Mouse (Mus musculus) MEL (cell line): ENCODE results near the gene Bscl2.

Experiments
- CHD2 ChIP-seq: IDR thresholded peaks from 2 replicates; pipeline ENCODE4 v1.6.1; 2011; ENCODE audit warnings: low read length, improper control_type of control experiment
- CTCF ChIP-seq, 3 experiments: IDR thresholded peaks in 2 of 3; conservative IDR thresholded peaks in 1 of 3; 2 replicates each; pipeline ENCODE4 v1.5.1; 2011 to 2012; ENCODE audit warnings: low read length in 3 of 3, low read depth in 2 of 3, mild to moderate bottlenecking in 2 of 3, improper control_type of control experiment in 1 of 3, inconsistent platforms in 1 of 3, mixed read lengths in 1 of 3, moderate library complexity in 1 of 3; ENCODE audit not compliant: control insufficient read depth in 1 of 3, insufficient read depth in 1 of 3, poor library complexity in 1 of 3, severe bottlenecking in 1 of 3
- E2F4 ChIP-seq: IDR thresholded peaks from 2 replicates; pipeline ENCODE4 v1.6.1; 2011; ENCODE audit warnings: low read depth, low read length, improper control_type of control experiment, borderline replicate concordance
- EP300 ChIP-seq, 2 experiments: IDR thresholded peaks; 2 replicates each; pipeline ENCODE4 v1.6.1; 2011; ENCODE audit warnings: improper control_type of control experiment in 2 of 2, low read length in 2 of 2, low read depth in 1 of 2, mild to moderate bottlenecking in 1 of 2
- GATA1 ChIP-seq: IDR thresholded peaks from 2 replicates; pipeline ENCODE4 v1.6.1; 2011; ENCODE audit warnings: low read depth, low read length, improper control_type of control experiment
- HCFC1 ChIP-seq: IDR thresholded peaks from 2 replicates; pipeline ENCODE4 v1.6.1; 2012; ENCODE audit warnings: low read depth, mild to moderate bottlenecking, inconsistent platforms, low read length, improper control_type of control experiment, moderate library complexity
- MAFK ChIP-seq: IDR thresholded peaks from 2 replicates; pipeline ENCODE4 v1.6.1; 2011; ENCODE audit warnings: low read depth, mild to moderate bottlenecking, low read length, improper control_type of control experiment, borderline replicate concordance
- NRF1 ChIP-seq: IDR thresholded peaks from 2 replicates; pipeline ENCODE4 v1.6.1; 2014; ENCODE audit warnings: low read depth, mild to moderate bottlenecking, inconsistent platforms, low read length, improper control_type of control experiment, moderate library complexity; ENCODE audit not compliant: poor library complexity, insufficient read depth, severe bottlenecking
- POLR2A ChIP-seq, 2 experiments: IDR thresholded peaks; 2 replicates each; pipeline ENCODE4 v1.6.1; 2011 to 2012; ENCODE audit warnings: low read length in 2 of 2, mild to moderate bottlenecking in 2 of 2, control low read depth in 1 of 2, improper control_type of control experiment in 1 of 2, low read depth in 1 of 2, moderate library complexity in 1 of 2; ENCODE audit not compliant: control insufficient read depth in 1 of 2, insufficient read depth in 1 of 2, poor library complexity in 1 of 2
- TAL1 ChIP-seq: IDR thresholded peaks from 2 replicates; pipeline ENCODE4 v1.6.1; 2012; ENCODE audit warnings: mild to moderate bottlenecking, inconsistent platforms, low read length, moderate library complexity, mixed read lengths
- UBTF ChIP-seq: IDR thresholded peaks from 2 replicates; pipeline ENCODE4 v1.6.1; 2012; ENCODE audit warnings: low read depth, mild to moderate bottlenecking, inconsistent platforms, low read length, improper control_type of control experiment, moderate library complexity, borderline replicate concordance; ENCODE audit not compliant: insufficient read depth
- USF1 ChIP-seq: IDR thresholded peaks from 2 replicates; pipeline ENCODE4 v1.6.1; 2014; ENCODE audit warnings: low read depth, mild to moderate bottlenecking, inconsistent platforms, low read length, improper control_type of control experiment, moderate library complexity
- ZC3H11A ChIP-seq: IDR thresholded peaks from 2 replicates; pipeline ENCODE4 v1.6.1; 2012; ENCODE audit warnings: low read depth, mild to moderate bottlenecking, inconsistent platforms, low read length, improper control_type of control experiment

DNA sequence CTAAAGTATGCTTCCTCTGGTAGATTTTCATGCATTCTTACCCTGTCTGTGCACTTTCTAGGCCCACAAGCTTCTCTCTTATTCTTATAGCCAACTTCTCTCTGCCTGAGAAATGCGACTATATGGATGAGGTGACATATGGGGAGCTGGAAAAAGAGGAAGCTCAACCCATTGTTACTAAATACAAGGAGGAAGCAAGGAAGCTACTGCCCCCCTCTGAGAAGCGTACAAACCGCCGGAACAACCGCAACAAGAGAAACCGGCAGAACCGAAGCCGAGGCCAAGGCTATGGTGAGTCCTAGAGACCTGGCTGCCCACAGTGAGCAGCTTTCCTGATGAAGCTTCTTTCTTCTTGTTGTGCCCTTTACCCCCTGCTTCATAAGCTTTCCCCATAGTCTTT lies 7.6 kb upstream of the Bscl2 start, which contains the start of gene AC129217.1:
- no peak for TF ChIP-seq MAFK
- no peak for TF ChIP-seq GATA1
- no peak for TF ChIP-seq ZC3H11A
- TF ChIP-seq HCFC1 = no peak
- TF ChIP-seq POLR2A (IDR thresholded peaks at IDR 0.05; ENCODE audit: control insufficient read depth in 1 of 2, insufficient read depth in 1 of 2, low read depth in 1 of 2, low read length in 2 of 2, poor library complexity in 1 of 2) = no peak
- no peak for TF ChIP-seq USF1
- no peak for TF ChIP-seq CTCF (IDR thresholded peaks at IDR 0.05 in 2 of 3, conservative IDR thresholded peaks at IDR 0.05 in 1 of 3; ENCODE audit: control insufficient read depth in 1 of 3, insufficient read depth in 1 of 3, low read depth in 2 of 3, low read length in 3 of 3, poor library complexity in 1 of 3, severe bottlenecking in 1 of 3)
- no peak for TF ChIP-seq CHD2
- no peak for TF ChIP-seq TAL1
- no peak for TF ChIP-seq NRF1
- no peak for TF ChIP-seq UBTF
- TF ChIP-seq EP300 (IDR thresholded peaks at IDR 0.05; ENCODE audit: low read depth in 1 of 2, low read length in 2 of 2) = no peak
- no peak for TF ChIP-seq E2F4
